Mouse (Mus musculus) heart, embryonic 11.5 days (tissue): ENCODE data around the gene Gm7347. TPM values are rescaled to one million over a fixed set of nuclear protein-coding genes. Genes with fewer than 3 reads are reported as not detected.
"Not testable (repeated sequence)": the region's sequence is repeated elsewhere in the genome, so short reads cannot be mapped to it uniquely, and the experiment has no call there.

Source experiments
- ATAC-seq: fragments of 200-750 bp; cut with Nextera tagmentation; replicated peaks from 2 replicates; pipeline ENCODE4 v1.8.0; 2017; ENCODE audit warnings: moderate library complexity; ENCODE audit not compliant: insufficient number of reproducible peaks, low FRiP score, low TSS enrichment
- H3K27ac ChIP-seq: fragments of 300-500 bp; sonication (generic); 2 replicates; pipeline ENCODE4 v1.5.1; 2014; ENCODE audit warnings: mild to moderate bottlenecking, low read depth, low read length
- H3K27me3 ChIP-seq: fragments of 300-500 bp; sonication (generic); 2 replicates; pipeline ENCODE4 v1.6.1; 2014; ENCODE audit warnings: mild to moderate bottlenecking, low read length, mixed read lengths; ENCODE audit not compliant: control insufficient read depth, insufficient read depth
- H3K36me3 ChIP-seq: fragments of 300-500 bp; sonication (generic); 2 replicates; pipeline ENCODE4 v1.6.1; 2014; ENCODE audit warnings: mild to moderate bottlenecking, low read length, moderate library complexity, mixed read lengths; ENCODE audit not compliant: control insufficient read depth, insufficient read depth
- H3K4me1 ChIP-seq: fragments of 300-500 bp; sonication (generic); 2 replicates; pipeline ENCODE4 v1.6.1; 2014; ENCODE audit warnings: low read length; ENCODE audit not compliant: control insufficient read depth, insufficient read depth
- H3K4me2 ChIP-seq: fragments of 300-500 bp; sonication (generic); 2 replicates; pipeline ENCODE4 v1.6.1; 2014; ENCODE audit warnings: mild to moderate bottlenecking, moderate library complexity
- H3K4me3 ChIP-seq: fragments of 300-500 bp; sonication (generic); 2 replicates; pipeline ENCODE4 v1.5.1; 2014; ENCODE audit warnings: low read depth, low read length
- H3K9ac ChIP-seq: fragments of 300-500 bp; sonication (generic); 2 replicates; pipeline ENCODE4 v1.6.1; 2014; ENCODE audit warnings: mild to moderate bottlenecking, low read depth, low read length, moderate library complexity
- H3K9me3 ChIP-seq: fragments of 300-500 bp; sonication (generic); replicated peaks from 2 replicates; pipeline ENCODE4 v1.6.1; 2016; ENCODE audit warnings: low read length; ENCODE audit not compliant: control insufficient read depth
- WGBS: fragments of 180-500 bp; shearing (Covaris S2); extraction: QIAGEN DNeasy Blood & Tissue Kit; methylation state at CpG from one replicate; pipeline ENCODE4 v1.1.7; 2014; ENCODE audit not compliant: insufficient replicate concordance; 5-methylcytosine and 5-hydroxymethylcytosine counted together
- polyA plus RNA-seq: library from polyadenylated mRNA; unstranded; fragments of >200 nt; fragmentation: Nextera tagmentation; extraction: Ambion mirVana; gene quantifications from 2 replicates; pipeline ENCODE4 v1.2.1, GENCODE M21; 2014

Gm7347 gene
- 0.07 TPM in 1 of 2 replicates, not detected in the other for polyA plus RNA-seq

GRCm38 (mm10) chr5:26058481-26058880 is at the start of gene Gm7347:
Gm7347 (minus strand) TSS chr5:26058581.
- not testable (repeated sequence) for H3K27ac ChIP-seq, H3K27me3 ChIP-seq, H3K4me3 ChIP-seq, H3K9ac ChIP-seq, H3K9me3 ChIP-seq, H3K4me1 ChIP-seq, H3K4me2 ChIP-seq, H3K36me3 ChIP-seq, ATAC-seq
- WGBS: no CpG with 5 or more reads among the region's 2 CpGs

- no CpG with 5 or more reads among the region's 3 CpGs for WGBS
- H3K27ac ChIP-seq, H3K4me2 ChIP-seq, ATAC-seq, H3K9me3 ChIP-seq, H3K27me3 ChIP-seq, H3K9ac ChIP-seq, H3K4me1 ChIP-seq, H3K36me3 ChIP-seq, H3K4me3 ChIP-seq: not testable (repeated sequence)
Observed at GRCm38 (mm10) chr5:26105262-26105661, 46.9 kb upstream of the Gm7347 start, which contains the start of gene 5031410I06Rik. 5031410I06Rik (minus strand) TSS chr5:26105362.

GRCm38 (mm10) chr5:26089191-26089590 is 30.8 kb upstream of the Gm7347 start, which contains the start of gene Gm10471:
Gm10471 (minus strand) TSS chr5:26089291.
- WGBS: 58% methylated on average over 1 of the region's 1 CpGs
- not testable (repeated sequence) for ATAC-seq

GRCm38 (mm10) chr5:26079023-26079422 is 20.6 kb upstream of the Gm7347 start:
- not testable (repeated sequence) for ATAC-seq, H3K27me3 ChIP-seq, H3K4me1 ChIP-seq, H3K4me2 ChIP-seq, H3K36me3 ChIP-seq, H3K4me3 ChIP-seq, H3K9ac ChIP-seq, H3K9me3 ChIP-seq, H3K27ac ChIP-seq

More at GRCm38 (mm10) chr5:26089191-26089590, 30.8 kb upstream of the Gm7347 start, which contains the start of gene Gm10471:
- H3K36me3 ChIP-seq, H3K4me1 ChIP-seq, H3K9me3 ChIP-seq, H3K27me3 ChIP-seq, H3K9ac ChIP-seq, H3K27ac ChIP-seq, H3K4me2 ChIP-seq, H3K4me3 ChIP-seq: not testable (repeated sequence)

GRCm38 (mm10) chr5:26070716-26071115 is 12.3 kb upstream of the Gm7347 start:
- no peak overlapping the region for H3K4me2 ChIP-seq
- H3K4me1 ChIP-seq: no peaks in the 10 kb centered on the region
- no peaks in the 10 kb centered on the region for H3K9me3 ChIP-seq
- 79% methylated on average over 24 of the region's 24 CpGs for WGBS
- ATAC-seq: no peak
- no peaks in the 10 kb centered on the region for H3K36me3 ChIP-seq
- no peaks in the 10 kb centered on the region for H3K27me3 ChIP-seq
- H3K9ac ChIP-seq: no peak overlapping the region
- H3K27ac ChIP-seq: no peak overlapping the region
- no peak overlapping the region for H3K4me3 ChIP-seq

DNA sequence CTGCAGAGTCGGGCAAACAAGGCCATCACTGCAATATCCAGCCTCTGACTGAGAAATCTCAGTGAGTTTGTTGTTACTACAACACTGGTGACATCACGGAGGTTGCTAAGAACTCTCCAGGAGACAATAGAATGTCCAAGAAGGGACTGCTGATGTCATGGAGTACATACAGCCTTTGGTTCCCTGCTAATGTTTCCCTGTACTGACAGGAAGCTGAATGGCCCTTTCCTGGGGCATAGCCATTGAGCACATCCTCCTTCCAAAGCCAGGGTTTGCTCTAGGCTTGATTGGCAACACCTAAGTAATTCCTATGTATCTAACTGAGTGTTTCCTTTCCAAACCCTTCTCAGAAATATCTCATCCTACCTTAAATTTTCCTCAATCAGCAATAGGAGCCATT is 18.9 kb downstream of the Gm7347 start, which contains the start of gene Speer4a:
Gene Speer4a (minus strand): TSS at position 101 of the 400 bp plus-strand sequence.
- not testable (repeated sequence) for H3K4me1 ChIP-seq, H3K9me3 ChIP-seq, H3K4me2 ChIP-seq, H3K27ac ChIP-seq, H3K36me3 ChIP-seq, H3K27me3 ChIP-seq, ATAC-seq, H3K4me3 ChIP-seq, H3K9ac ChIP-seq
- WGBS: 65% methylated on average over 2 of the region's 2 CpGs

GRCm38 (mm10) chr5:26022816-26023215 is 35.6 kb downstream of the Gm7347 start, which contains the start of gene Gm5862:
Gm5862 (minus strand) TSS chr5:26022916.
- not testable (repeated sequence) for ATAC-seq, H3K9ac ChIP-seq
- WGBS: no CpG with 5 or more reads among the region's 3 CpGs

DNA sequence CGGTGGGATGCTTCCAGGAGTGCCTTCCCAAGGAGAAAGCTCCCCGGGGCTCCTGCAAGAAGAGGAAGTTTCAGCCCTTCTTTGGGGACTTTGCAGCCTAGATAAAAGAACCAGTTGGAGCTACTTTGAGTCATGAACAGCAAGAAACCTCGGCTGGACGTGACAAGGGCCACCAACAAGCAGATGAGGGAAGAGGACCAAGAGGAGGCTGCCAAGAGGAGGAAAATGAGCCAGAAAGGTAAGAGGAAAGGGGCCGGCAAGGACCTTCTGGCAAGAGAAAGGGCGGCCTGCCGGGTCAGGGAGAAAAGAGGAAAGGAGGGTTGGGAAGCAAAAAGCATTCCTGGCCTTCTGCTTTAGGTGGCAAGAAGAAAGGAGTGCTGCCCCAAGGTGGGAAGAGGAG is 50.7 kb downstream of the Gm7347 start:
- 0 out of 2 replicates have a peak, but pooled peaks have one; percentile 10 for ATAC-seq
- H3K9me3 ChIP-seq, H3K4me3 ChIP-seq, H3K27me3 ChIP-seq, H3K36me3 ChIP-seq, H3K4me1 ChIP-seq, H3K27ac ChIP-seq, H3K9ac ChIP-seq, H3K4me2 ChIP-seq: not testable (repeated sequence)
- WGBS: 53% methylated on average over 5 of the region's 7 CpGs

More at GRCm38 (mm10) chr5:26022816-26023215, 35.6 kb downstream of the Gm7347 start, which contains the start of gene Gm5862:
- not testable (repeated sequence) for H3K4me2 ChIP-seq, H3K27me3 ChIP-seq, H3K36me3 ChIP-seq, H3K27ac ChIP-seq, H3K9me3 ChIP-seq, H3K4me3 ChIP-seq, H3K4me1 ChIP-seq
